Mouse (Mus musculus) ES-Bruce4 (cell line): ENCODE data around the gene Tiam1.

ENCODE experiments used
- EP300 ChIP-seq: IDR thresholded peaks from 2 replicates; pipeline ENCODE4 v1.6.1; 2011; ENCODE audit warnings: low read depth, low read length; ENCODE audit not compliant: insufficient read depth
- POLR2A ChIP-seq: IDR thresholded peaks from one replicate; pipeline ENCODE4 v1.8.1; 2011; ENCODE audit warnings: low read length; ENCODE audit not compliant: insufficient read depth

GRCm38 (mm10) chr16:89895283-89895682 lies 248.3 kb downstream of the Tiam1 start:
- TF ChIP-seq EP300 (no peak), POLR2A (no peak)
